In genomic region chr7:80387033-80387632, GRCm38 (mm10) we compare ENCODE assay signal across 8 mouse cellular contexts. TPM values are rescaled to one million over a fixed set of nuclear protein-coding genes. Genes with fewer than 3 reads are reported as not detected.
DNase-seq lines count a peak whose midpoint lies in the region; ATAC-seq and TF ChIP-seq lines count a peak whose summit lies in the region.

No protein-coding gene starts in this region.

- H3K9ac ChIP-seq in intestine, embryonic 16.5 days (ENCODE audit: low read depth, low read length) = peak overlapping the region; percentile 72
- H3K9ac ChIP-seq in stomach, embryonic 16.5 days (ENCODE audit: low read length) = peak overlapping the region; percentile 76

- no peaks in the 10 kb centered on the region for H3K27me3 ChIP-seq in intestine, embryonic 16.5 days (replicated peaks; ENCODE audit: control insufficient read depth, insufficient read depth, low read length)
- no peaks in the 10 kb centered on the region for H3K27me3 ChIP-seq in stomach, embryonic 16.5 days (ENCODE audit: control insufficient read depth, insufficient read depth, low read length)

- no peak for TF ChIP-seq CTCF in gastrocnemius, adult 2 months (IDR thresholded peaks at IDR 0.05)
- no peak for TF ChIP-seq CTCF in embryonic fibroblast, embryonic 13.5 days (IDR thresholded peaks at IDR 0.05; ENCODE audit: borderline replicate concordance, insufficient read depth, low read length)

- peak overlapping the region; percentile 91 for H3K27ac ChIP-seq in gastrocnemius, adult 2 months
- H3K27ac ChIP-seq in embryonic fibroblast, embryonic 13.5 days (ENCODE audit: insufficient read depth, low read length) = peak overlapping the region; percentile 59
- peak overlapping the region; percentile 80 for H3K27ac ChIP-seq in intestine, embryonic 16.5 days (ENCODE audit: low read length)
- peak overlapping the region; percentile 69 for H3K27ac ChIP-seq in stomach, embryonic 16.5 days (ENCODE audit: low read length)

- ATAC-seq in intestine, embryonic 16.5 days = peak; percentile 16
- no peak for ATAC-seq in stomach, embryonic 16.5 days (ENCODE audit: insufficient read depth, low FRiP score)

- H3K4me3 ChIP-seq in gastrocnemius, adult 2 months = peak overlapping the region; percentile 77
- peak overlapping the region; percentile 12 for H3K4me3 ChIP-seq in embryonic fibroblast, embryonic 13.5 days (ENCODE audit: insufficient read depth, low read length)
- peak overlapping the region; percentile 45 for H3K4me3 ChIP-seq in intestine, embryonic 16.5 days (ENCODE audit: low read length)
- H3K4me3 ChIP-seq in stomach, embryonic 16.5 days (replicated peaks; ENCODE audit: low read length) = peak overlapping the region; percentile 47

- H3K4me1 ChIP-seq in embryonic fibroblast, embryonic 13.5 days (ENCODE audit: control insufficient read depth, insufficient read depth, low read length) = peaks cover 4% of the 10 kb centered on the region; the same call in 1 of the 2 replicates
- peaks cover 21% of the 10 kb centered on the region for H3K4me1 ChIP-seq in intestine, embryonic 16.5 days (ENCODE audit: control insufficient read depth, insufficient read depth, low read length)
- peaks cover 19% of the 10 kb centered on the region for H3K4me1 ChIP-seq in stomach, embryonic 16.5 days (ENCODE audit: control insufficient read depth, insufficient read depth, low read length)

- DNase-seq in gastrocnemius, adult 2 months = peak; percentile 49
- DNase-seq in gastrocnemius, postnatal 10 days = no peak
- DNase-seq in lung, postnatal 25 days (ENCODE audit: low spot score) = peak; percentile 47
- no peak for DNase-seq in cerebellum, adult 18-20 months
- no peak for DNase-seq in cerebellum, adult 11 months

- H3K4me2 ChIP-seq in intestine, embryonic 16.5 days (ENCODE audit: low read depth, low read length) = peak overlapping the region; percentile 52
- peak overlapping the region; percentile 62 for H3K4me2 ChIP-seq in stomach, embryonic 16.5 days (ENCODE audit: low read depth, low read length)

- intact Hi-C loops in gastrocnemius, adult 2 months (cut with DNase I) = loop anchor here (2.0 to 10.0 kb wide), 2 partner anchors 16 to 298 kb away; partner anchors contain the start of gene Crtc3

- H3K9me3 ChIP-seq in intestine, embryonic 16.5 days (ENCODE audit: control insufficient read depth, low read length) = no peaks in the 10 kb centered on the region
- no peaks in the 10 kb centered on the region for H3K9me3 ChIP-seq in stomach, embryonic 16.5 days (replicated peaks; ENCODE audit: control insufficient read depth, low read length)

- 42% methylated on average over 17 of the region's 17 CpGs for WGBS in intestine, embryonic 16.5 days
- WGBS in stomach, embryonic 16.5 days = 41% methylated on average over 17 of the region's 17 CpGs

- H3K36me3 ChIP-seq in intestine, embryonic 16.5 days (ENCODE audit: control insufficient read depth, insufficient read depth, low read length) = peaks cover 15% of the 10 kb centered on the region; the same call in 1 of the 2 replicates
- H3K36me3 ChIP-seq in stomach, embryonic 16.5 days (ENCODE audit: control insufficient read depth, insufficient read depth, low read length) = peaks cover 13% of the 10 kb centered on the region

- TF ChIP-seq POLR2A in embryonic fibroblast, embryonic 13.5 days (IDR thresholded peaks at IDR 0.05; ENCODE audit: low read depth, low read length) = no peak

RNA-seq across cellular contexts. Expression of gene Fes, which starts 0.6 kb away (rescaled TPM):
- total RNA-seq in gastrocnemius, adult 2 months (2021) = 1 to 10 TPM; 2.6 to 3.9 TPM
- total RNA-seq in gastrocnemius, postnatal 10 days (2021) = 10 to 100 TPM in 1 of 2 experiments, 1 to 10 TPM in 1; 9.4 to 12.1 TPM
- polyA plus RNA-seq in embryonic fibroblast, embryonic 13.5 days (2011; ENCODE audit: insufficient read length, low read depth, missing spikeins) = 7.5 and 7.9 TPM in 2 replicates
- polyA plus RNA-seq in intestine, embryonic 16.5 days (2015; fragmentation: Nextera tagmentation; extraction: Ambion mirVana) = 10.9 and 11.6 TPM in 2 replicates
- polyA plus RNA-seq in stomach, embryonic 16.5 days (2015; fragmentation: Nextera tagmentation; extraction: Ambion mirVana) = 12.3 and 13.8 TPM in 2 replicates

RNA-seq across cellular contexts. Expression of gene Man2a2, which starts 16.0 kb away (rescaled TPM):
- 100 to 1,000 TPM; 111 to 161 TPM for total RNA-seq in gastrocnemius, adult 2 months (2021)
- total RNA-seq in gastrocnemius, postnatal 10 days (2021) = 10 to 100 TPM; 92.2 to 97.2 TPM
- 47.6 and 55.1 TPM in 2 replicates for polyA plus RNA-seq in embryonic fibroblast, embryonic 13.5 days (2011; ENCODE audit: insufficient read length, low read depth, missing spikeins)
- 8.0 and 10.0 TPM in 2 replicates for polyA plus RNA-seq in intestine, embryonic 16.5 days (2015; fragmentation: Nextera tagmentation; extraction: Ambion mirVana)
- polyA plus RNA-seq in stomach, embryonic 16.5 days (2015; fragmentation: Nextera tagmentation; extraction: Ambion mirVana) = 13.8 and 14.7 TPM in 2 replicates

RNA-seq across cellular contexts. Expression of gene Furin, which starts 18.1 kb away (rescaled TPM):
- 10 to 100 TPM; 48.5 to 49.0 TPM for total RNA-seq in gastrocnemius, adult 2 months (2021)
- 10 to 100 TPM; 63.1 to 68.1 TPM for total RNA-seq in gastrocnemius, postnatal 10 days (2021)
- 71.5 and 83.7 TPM in 2 replicates for polyA plus RNA-seq in embryonic fibroblast, embryonic 13.5 days (2011; ENCODE audit: insufficient read length, low read depth, missing spikeins)
- polyA plus RNA-seq in intestine, embryonic 16.5 days (2015; fragmentation: Nextera tagmentation; extraction: Ambion mirVana) = 7.8 and 9.7 TPM in 2 replicates
- 8.7 and 9.5 TPM in 2 replicates for polyA plus RNA-seq in stomach, embryonic 16.5 days (2015; fragmentation: Nextera tagmentation; extraction: Ambion mirVana)

RNA-seq across cellular contexts. Expression of gene Hddc3, which starts 44.2 kb away (rescaled TPM):
- 10 to 100 TPM; 23.6 to 26.1 TPM for total RNA-seq in gastrocnemius, adult 2 months (2021)
- 10 to 100 TPM; 39.9 to 45.0 TPM for total RNA-seq in gastrocnemius, postnatal 10 days (2021)
- polyA plus RNA-seq in embryonic fibroblast, embryonic 13.5 days (2011; ENCODE audit: insufficient read length, low read depth, missing spikeins) = 12.2 and 15.4 TPM in 2 replicates
- polyA plus RNA-seq in intestine, embryonic 16.5 days (2015; fragmentation: Nextera tagmentation; extraction: Ambion mirVana) = 15.1 and 18.7 TPM in 2 replicates
- 13.4 and 17.7 TPM in 2 replicates for polyA plus RNA-seq in stomach, embryonic 16.5 days (2015; fragmentation: Nextera tagmentation; extraction: Ambion mirVana)

RNA-seq across cellular contexts. Expression of gene Unc45a, which starts 46.3 kb away (rescaled TPM):
- 10 to 100 TPM; 12.3 to 12.7 TPM for total RNA-seq in gastrocnemius, adult 2 months (2021)
- 10 to 100 TPM; 11.8 to 16.4 TPM for total RNA-seq in gastrocnemius, postnatal 10 days (2021)
- 34.4 and 46.6 TPM in 2 replicates for polyA plus RNA-seq in embryonic fibroblast, embryonic 13.5 days (2011; ENCODE audit: insufficient read length, low read depth, missing spikeins)
- 35.0 and 38.5 TPM in 2 replicates for polyA plus RNA-seq in intestine, embryonic 16.5 days (2015; fragmentation: Nextera tagmentation; extraction: Ambion mirVana)
- polyA plus RNA-seq in stomach, embryonic 16.5 days (2015; fragmentation: Nextera tagmentation; extraction: Ambion mirVana) = 44.5 and 48.1 TPM in 2 replicates

Comparison
In these comparisons a context has a peak if more than half of its experiments do, and no peak if none do; other contexts are left out.
1. DNase-seq: peak in gastrocnemius, adult 2 months (single experiment) and lung, postnatal 25 days (single experiment); none in gastrocnemius, postnatal 10 days (single experiment), cerebellum, adult 18-20 months (0 of 2) and cerebellum, adult 11 months (single experiment).
2. H3K4me3 ChIP-seq: peak in every context shown above with its lines; median percentile 77 in gastrocnemius, adult 2 months; 47 in stomach, embryonic 16.5 days; 45 in intestine, embryonic 16.5 days; 12 in embryonic fibroblast, embryonic 13.5 days.
3. Peak in every context shown above with its lines, with median percentiles within 50 percentile points of each other: H3K27ac ChIP-seq.